Mouse (Mus musculus) urinary bladder, postnatal 14 days (tissue): ENCODE measurements at regions not wholly inside any gene's neighbourhood (a gene's known extent, or its start where the extent isn't known, plus 50 kb on each side); places are given as distances from the start of the nearest gene placed in this dataset.

ENCODE experiments used
- DNase-seq: peaks from one replicate; pipeline ENCODE4 v3.0.0; 2021; ENCODE audit warnings: low spot score

DNA sequence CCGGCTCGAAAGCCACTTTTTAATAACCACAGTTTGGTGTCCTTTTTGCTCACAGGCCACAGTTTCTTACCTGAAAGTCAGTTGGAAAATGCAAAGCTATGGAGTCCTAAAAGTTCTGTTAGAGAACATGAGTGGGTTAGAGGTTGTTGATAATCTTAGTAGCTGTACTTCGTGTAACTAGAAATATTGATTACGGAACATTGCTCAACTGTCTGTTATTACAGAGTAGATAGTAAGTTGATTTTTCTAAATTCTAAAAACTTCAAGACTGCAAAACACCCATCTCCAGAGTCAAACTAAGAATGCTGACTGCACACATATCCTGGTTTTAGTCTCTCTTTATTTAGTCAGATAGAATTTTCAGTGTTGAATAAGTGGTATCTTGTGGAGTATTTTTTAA, 111.0 kb downstream of the Slc38a4 start:
- no peak for DNase-seq

DNA sequence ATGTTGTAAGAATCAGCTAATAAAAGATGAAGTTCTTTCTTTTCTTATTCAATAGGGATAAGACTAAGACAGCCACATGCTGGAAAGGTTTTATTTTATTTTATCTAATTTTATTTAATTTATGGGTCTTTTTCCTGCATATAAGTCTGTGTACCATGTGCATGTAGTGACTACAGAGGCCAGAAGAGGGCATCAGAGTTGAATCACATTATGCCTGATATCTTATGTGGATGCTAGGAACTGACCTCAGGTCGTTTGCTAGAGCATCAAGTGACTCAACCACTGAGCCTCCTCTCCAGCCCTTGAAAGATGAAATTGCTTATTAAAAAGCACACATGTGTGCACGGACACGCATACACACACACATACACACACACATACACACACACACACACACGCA, 113.1 kb downstream of the Slc38a4 start:
- DNase-seq, result no peak

- DNase-seq, result no peak
Measured at GRCm38 (mm10) chr15:96938406-96938805, 117.3 kb downstream of the Slc38a4 start.

- no peak for DNase-seq
Measured at GRCm38 (mm10) chr15:96937623-96938022, 118.1 kb downstream of the Slc38a4 start.

DNA sequence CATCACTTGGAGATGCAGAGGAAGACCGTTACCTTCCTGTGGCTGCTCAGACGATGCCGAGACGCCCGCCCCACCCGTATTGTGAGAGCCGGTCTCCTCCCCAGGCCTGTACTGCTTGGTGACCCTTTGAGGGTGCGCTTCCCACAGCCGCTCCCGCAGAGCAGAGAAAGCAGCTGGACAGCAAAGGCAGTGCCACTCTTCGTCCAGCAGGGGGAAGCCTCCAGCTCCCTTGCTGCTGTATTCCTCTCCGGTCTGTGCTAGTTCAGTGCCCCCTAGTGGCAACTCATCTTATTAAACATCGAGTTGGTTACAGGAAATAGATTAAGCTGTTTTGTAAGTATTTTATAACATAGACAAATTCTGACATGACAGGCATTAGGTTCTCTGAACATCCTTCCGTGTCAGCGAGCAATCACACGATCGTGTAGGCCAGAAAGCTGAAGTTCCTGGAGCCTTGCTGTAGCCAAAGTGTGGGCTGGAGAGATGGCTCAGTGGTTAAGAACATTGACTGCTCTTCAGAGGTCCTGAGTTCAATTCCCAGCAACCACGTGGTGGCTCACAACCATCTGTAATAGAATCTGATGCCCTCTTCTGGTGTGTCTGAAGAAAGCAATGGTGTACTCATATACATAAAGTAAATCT, 118.9 kb downstream of the Slc38a4 start:
- DNase-seq, result peak; percentile 91

- DNase-seq, result no peak
Measured at GRCm38 (mm10) chr15:96936216-96936615, 119.5 kb downstream of the Slc38a4 start.

DNA sequence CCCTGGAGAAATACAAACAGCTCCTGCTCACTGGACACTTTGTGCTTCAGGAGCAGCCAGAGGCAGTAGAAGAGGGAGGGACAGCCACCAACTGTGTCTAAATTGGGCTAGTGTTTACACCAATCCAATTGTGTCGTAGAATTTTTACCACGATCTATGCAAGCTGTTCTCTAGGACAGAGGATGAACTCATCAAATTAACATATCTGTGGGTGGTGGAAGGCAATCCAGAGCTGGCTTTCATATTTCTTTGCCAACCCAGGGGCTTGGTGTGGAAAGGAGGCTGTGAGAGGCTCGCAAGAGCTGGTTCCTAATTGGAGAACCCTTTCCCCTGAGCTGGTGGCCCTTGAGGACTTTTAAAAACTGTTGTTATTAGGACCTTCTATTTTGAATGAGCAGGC, 122.3 kb downstream of the Slc38a4 start:
- DNase-seq, result no peak

- DNase-seq, result no peak
Measured at GRCm38 (mm10) chr15:96930531-96930930, 125.2 kb downstream of the Slc38a4 start.

DNA sequence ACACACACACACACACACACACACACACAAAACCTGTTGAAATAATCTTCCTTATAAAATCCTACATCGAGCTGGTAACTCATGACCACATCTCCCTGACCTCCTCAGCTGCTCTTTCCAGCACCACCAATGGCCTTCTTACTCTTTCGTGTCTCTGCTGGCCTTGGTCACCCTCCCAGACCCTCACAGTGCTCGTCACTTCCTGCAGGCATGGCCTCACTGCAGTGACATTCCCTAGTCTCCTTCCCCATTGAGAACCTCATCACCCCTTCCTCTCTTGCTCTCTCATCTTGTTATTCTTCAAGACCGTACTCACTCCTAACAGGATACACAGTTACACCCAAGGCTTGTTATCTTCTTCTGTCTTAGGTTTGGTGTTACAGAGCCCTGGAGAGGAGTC, 126.0 kb downstream of the Slc38a4 start:
- DNase-seq, result no peak

DNA sequence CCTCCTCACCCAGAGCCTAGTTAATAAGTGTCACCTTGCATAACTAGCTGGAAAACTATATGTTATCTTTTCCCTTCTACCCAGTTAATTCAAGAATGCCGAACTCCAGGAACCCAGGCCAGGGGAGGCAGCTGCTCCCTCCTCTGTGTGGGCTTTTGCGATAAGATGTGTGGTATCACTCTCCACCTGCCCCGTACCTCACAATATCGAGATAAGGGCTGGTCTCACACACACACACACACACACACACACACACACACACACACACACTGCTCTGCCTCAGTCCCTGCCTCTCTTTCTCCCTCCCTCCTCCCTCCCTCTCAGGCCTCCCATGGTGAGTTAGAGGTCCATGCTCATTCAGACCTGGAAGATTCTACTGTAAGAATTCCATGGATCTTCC, 127.1 kb downstream of the Slc38a4 start:
- DNase-seq, result no peak

GRCm38 (mm10) chr15:96927674-96928073, 128.1 kb downstream of the Slc38a4 start:
- DNase-seq, result no peak

DNA sequence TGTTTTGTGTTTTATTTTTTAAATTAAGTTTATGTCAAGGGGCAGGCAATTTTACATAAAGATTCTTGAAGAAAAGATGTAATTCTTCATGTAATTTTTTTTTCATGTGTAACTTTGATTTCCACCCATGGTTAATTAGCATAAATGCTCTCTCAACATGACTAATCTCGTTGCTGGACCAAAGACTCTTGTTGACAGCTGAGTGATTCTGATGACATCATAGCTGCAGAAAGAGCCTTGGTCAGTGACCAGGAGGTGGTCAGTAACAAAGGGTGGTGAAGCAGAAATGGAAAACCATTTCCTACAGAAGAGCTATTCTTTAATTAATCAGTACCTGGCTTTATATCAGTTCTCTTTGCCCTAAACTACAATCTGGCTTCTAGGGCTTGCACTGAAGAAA, 129.1 kb downstream of the Slc38a4 start:
- no peak for DNase-seq

GRCm38 (mm10) chr15:96916586-96916985, 139.2 kb downstream of the Slc38a4 start:
- DNase-seq, result no peak

DNA sequence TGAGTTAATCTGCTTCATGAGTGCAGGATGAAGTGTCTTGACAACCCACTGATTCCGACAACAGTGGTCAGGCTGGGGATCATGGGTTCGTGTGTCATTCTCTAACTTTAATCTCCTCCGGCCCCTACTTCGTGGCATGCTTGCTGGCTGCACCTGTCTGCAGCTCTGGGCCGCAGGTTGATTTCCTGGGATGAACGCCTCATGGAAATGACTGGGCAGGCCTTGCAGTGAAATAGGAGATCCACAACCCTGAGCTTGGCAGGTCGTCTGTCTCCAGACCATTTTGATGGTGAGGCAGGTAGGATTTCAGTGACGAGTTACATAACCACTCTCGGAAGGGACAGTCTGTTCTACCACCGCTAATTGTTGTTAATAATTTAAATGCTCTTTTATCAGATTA, 140.2 kb downstream of the Slc38a4 start:
- DNase-seq, result no peak

- no peak for DNase-seq
Measured at GRCm38 (mm10) chr15:96914988-96915387, 140.8 kb downstream of the Slc38a4 start.

DNA sequence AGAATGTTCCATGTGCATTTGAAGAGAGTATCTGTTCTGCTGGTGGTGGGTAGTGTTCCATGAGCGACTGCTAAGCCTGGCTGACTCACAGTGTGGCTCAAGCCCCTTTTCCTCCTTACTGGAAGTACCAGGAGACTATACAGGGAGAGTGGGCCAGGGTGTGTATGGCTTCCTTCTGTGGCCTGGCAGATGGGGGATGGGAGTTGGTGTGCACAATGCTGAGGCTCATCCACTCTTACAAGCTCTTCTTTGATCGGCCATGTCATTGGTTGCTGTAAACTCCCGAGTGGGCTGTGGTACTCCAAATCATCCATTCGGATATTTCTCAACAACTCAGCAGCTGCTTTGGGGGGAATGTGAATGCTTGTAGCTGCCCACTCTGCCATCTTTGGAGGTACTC, 150.2 kb downstream of the Slc38a4 start:
- DNase-seq, result no peak

DNA sequence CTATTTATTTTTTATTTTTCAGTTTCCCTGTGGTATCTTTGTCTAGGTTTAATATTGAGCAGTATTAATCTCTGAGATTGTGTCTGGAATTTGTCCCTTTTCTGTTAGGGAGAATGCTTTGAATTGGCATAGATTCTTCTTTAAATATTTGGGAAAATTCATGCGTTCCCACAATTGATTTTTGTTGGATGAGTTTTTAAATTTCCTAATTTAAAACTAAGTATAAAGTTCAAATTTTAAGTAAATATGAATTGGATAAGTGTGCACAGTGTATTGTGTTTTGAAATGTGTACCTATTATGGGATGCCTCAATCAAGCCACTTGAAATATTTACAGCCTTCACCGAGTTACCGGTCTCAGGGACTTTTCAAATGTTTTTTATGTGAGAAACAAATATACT, 152.3 kb downstream of the Slc38a4 start:
- no peak for DNase-seq

GRCm38 (mm10) chr15:96902781-96903180, 153.0 kb downstream of the Slc38a4 start:
- DNase-seq, result no peak

DNA sequence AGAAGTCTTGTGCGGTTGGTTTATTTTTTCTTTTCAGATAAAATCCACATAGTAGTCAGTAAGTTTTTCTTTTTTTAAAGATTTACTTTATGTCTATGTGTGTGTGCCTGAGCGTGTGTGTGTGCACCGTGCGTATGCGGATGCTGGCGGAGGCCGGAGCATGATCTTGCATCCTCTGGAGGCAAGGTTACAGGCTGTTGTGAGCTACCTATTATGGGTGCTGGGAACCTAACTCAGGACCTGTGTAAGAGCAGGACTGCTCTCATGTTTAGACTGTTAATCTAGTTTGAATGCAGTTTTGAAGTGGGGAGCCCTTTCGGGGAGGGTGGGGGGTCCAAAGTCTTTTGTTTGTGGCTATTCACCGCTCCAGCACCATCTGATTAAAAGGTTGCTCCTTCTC, 154.1 kb downstream of the Slc38a4 start:
- DNase-seq, result no peak

GRCm38 (mm10) chr15:96898285-96898684, 157.5 kb downstream of the Slc38a4 start:
- DNase-seq, result no peak

DNA sequence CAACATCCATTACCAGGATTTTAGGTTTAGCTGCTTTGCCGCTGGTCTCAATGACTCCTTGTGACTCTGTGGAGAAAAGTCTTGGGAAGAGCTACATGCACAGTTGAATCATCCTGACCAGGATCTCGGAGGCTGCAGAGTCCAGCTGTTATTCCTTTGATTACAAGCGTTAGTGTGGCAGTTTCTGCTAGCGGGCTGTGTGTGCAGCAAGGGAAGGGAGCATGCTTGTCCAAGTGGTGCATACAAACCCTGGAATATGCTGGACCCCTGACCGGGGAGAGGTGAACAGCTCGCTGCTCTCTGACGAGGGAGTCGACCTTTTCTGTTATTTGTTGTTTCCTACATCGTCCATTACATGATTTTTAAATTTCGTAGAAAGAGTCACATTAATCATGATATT, 170.9 kb downstream of the Slc38a4 start:
- DNase-seq, result no peak

DNA sequence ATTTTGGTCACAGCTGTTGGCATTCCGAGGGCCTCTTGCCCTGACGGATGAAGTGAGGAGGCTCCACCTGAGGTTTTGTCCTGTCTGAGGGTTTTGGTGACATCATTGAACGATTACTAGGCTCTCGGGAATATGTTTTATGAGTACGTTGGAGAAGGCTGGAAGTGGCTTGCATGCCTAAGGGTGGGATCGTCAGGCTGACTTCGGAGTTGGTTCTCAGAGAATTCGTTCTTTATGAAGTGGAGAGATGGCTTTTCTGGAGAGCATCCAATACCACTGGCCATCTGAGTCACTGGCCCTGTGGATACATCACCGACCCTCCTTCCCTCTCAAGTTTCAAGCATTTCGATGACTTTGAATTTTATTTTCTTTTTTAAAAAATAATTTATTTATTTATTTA, 172.0 kb downstream of the Slc38a4 start:
- no peak for DNase-seq

- no peak for DNase-seq
Measured at GRCm38 (mm10) chr15:96882211-96882610, 173.5 kb downstream of the Slc38a4 start.

DNA sequence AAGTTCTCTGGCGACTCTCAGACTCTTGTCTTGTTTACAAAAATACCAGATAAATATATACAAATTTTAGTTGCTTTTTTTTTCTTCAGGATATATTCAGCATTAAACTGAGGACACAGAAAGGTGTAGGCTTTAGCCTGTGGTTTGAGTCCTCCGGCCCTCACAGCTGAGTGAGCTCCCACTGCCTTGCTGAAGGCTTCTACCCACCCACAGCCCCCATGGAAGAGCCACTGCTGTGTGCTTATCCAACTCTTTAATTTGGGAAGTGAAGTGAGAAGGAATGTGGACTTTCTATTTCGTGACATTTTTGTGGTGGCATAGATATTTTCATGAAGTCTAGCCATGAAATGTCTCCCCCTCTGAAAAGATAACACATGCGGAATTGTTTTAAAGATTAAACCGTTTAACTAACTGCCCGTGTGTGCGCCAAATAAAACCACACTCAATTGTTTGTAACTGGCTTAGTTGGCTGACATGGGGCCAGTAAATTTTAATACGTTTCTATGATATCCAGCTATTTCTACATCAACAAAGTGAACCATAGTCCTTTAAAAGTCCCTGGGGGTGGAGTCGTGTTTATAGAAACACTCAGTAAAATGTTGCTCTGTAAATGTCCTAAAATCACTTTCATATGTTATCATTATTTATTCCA, 174.1 kb downstream of the Slc38a4 start:
- no peak for DNase-seq
